Mouse (Mus musculus) large intestine, adult 2 months (tissue): ENCODE measurements at regions not wholly inside any gene's neighbourhood (a gene's known extent, or its start where the extent isn't known, plus 50 kb on each side); places are given as distances from the start of the nearest gene placed in this dataset.
A peak's percentile ranks its signal among the peaks of the same experiment; 100 is the strongest.
"Not testable (repeated sequence)": the region's sequence is repeated elsewhere in the genome, so short reads cannot be mapped to it uniquely, and the experiment has no call there.

Experiments used
- DNase-seq: peaks from one replicate; pipeline ENCODE4 v3.0.0-alpha.2; 2012; ENCODE audit warnings: low read depth, low spot score
- WGBS: fragments of 180-500 bp; shearing (Covaris S2); methylation state at CpG from one replicate; pipeline ENCODE4 v1.1.7; 2018; 5-methylcytosine and 5-hydroxymethylcytosine counted together

GRCm38 (mm10) chr5:67487965-67488409 lies 59.9 kb upstream of the Bend4 start:
- DNase-seq = no peak
- 42% methylated on average over 11 of the region's 11 CpGs for WGBS

- not testable (repeated sequence) for DNase-seq
These were observed 62.6 kb upstream of the Bend4 start for GRCm38 (mm10) chr5:67490709-67491108.

- 33% methylated on average over 9 of the region's 9 CpGs for WGBS
- DNase-seq = no peak
These were observed 64.8 kb upstream of the Bend4 start for GRCm38 (mm10) chr5:67492893-67493302.

GRCm38 (mm10) chr5:67496710-67497109 lies 68.6 kb upstream of the Bend4 start:
- DNase-seq = no peak
- 85% methylated on average over 7 of the region's 7 CpGs for WGBS

- 90% methylated on average over 5 of the region's 5 CpGs for WGBS
- no peak for DNase-seq
These were observed 87.4 kb upstream of the Shisa3 start for GRCm38 (mm10) chr5:67520251-67520650.

- no peak for DNase-seq
- WGBS = 31% methylated on average over 3 of the region's 3 CpGs
These were observed 86.2 kb upstream of the Shisa3 start for GRCm38 (mm10) chr5:67521423-67521912.

- 52% methylated on average over 5 of the region's 5 CpGs for WGBS
- no peak for DNase-seq
These were observed 77.5 kb upstream of the Shisa3 start for GRCm38 (mm10) chr5:67530149-67530548.

- WGBS = 38% methylated on average over 8 of the region's 8 CpGs
- no peak for DNase-seq
These were observed 76.7 kb upstream of the Shisa3 start for GRCm38 (mm10) chr5:67530957-67531356.

GRCm38 (mm10) chr5:67532351-67532750 lies 75.3 kb upstream of the Shisa3 start:
- peak; percentile 53 for DNase-seq
- 3% methylated on average over 12 of the region's 12 CpGs for WGBS

- DNase-seq = no peak
- 36% methylated on average over 15 of the region's 15 CpGs for WGBS
These were observed 74.9 kb upstream of the Shisa3 start for GRCm38 (mm10) chr5:67532756-67533255.

- no peak for DNase-seq
- 76% methylated on average over 7 of the region's 7 CpGs for WGBS
These were observed 73.6 kb upstream of the Shisa3 start for GRCm38 (mm10) chr5:67534056-67534455.

GRCm38 (mm10) chr5:67537990-67538389 lies 69.7 kb upstream of the Shisa3 start:
- DNase-seq = no peak

GRCm38 (mm10) chr5:67539591-67540238 lies 68.0 kb upstream of the Shisa3 start:
- 73% methylated on average over 8 of the region's 8 CpGs for WGBS
- DNase-seq = no peak

More at GRCm38 (mm10) chr5:67537990-67538389, 69.7 kb upstream of the Shisa3 start:
- 68% methylated on average over 5 of the region's 5 CpGs for WGBS

GRCm38 (mm10) chr5:67541867-67542266 lies 65.8 kb upstream of the Shisa3 start:
- no peak for DNase-seq
- 42% methylated on average over 3 of the region's 3 CpGs for WGBS

- 38% methylated on average over 9 of the region's 9 CpGs for whole genome bisulfite sequencing
- DNase-seq = no peak
These were observed 63.6 kb upstream of the Shisa3 start for GRCm38 (mm10) chr5:67544028-67544589.

- 87% methylated on average over 6 of the region's 6 CpGs for WGBS
- no peak for DNase-seq
These were observed 57.4 kb upstream of the Shisa3 start for GRCm38 (mm10) chr5:67550257-67550656.

GRCm38 (mm10) chr5:67551668-67552390 lies 55.9 kb upstream of the Shisa3 start:
- 86% methylated on average over 6 of the region's 6 CpGs for WGBS
- no peak for DNase-seq

- DNase-seq = no peak
These were observed 54.8 kb upstream of the Shisa3 start for GRCm38 (mm10) chr5:67552865-67553264.

More at GRCm38 (mm10) chr5:67552865-67553264, 54.8 kb upstream of the Shisa3 start:
- WGBS = 78% methylated on average over 2 of the region's 2 CpGs
